Mouse (Mus musculus): ENCODE data around the gene Tbx1. TPM values are rescaled to one million over a fixed set of nuclear protein-coding genes. Genes with fewer than 3 reads are reported as not detected.

Tbx1 gene
- polyA plus RNA-seq, 1 experiment from 2014 or later = 0.56 TPM

DNA sequence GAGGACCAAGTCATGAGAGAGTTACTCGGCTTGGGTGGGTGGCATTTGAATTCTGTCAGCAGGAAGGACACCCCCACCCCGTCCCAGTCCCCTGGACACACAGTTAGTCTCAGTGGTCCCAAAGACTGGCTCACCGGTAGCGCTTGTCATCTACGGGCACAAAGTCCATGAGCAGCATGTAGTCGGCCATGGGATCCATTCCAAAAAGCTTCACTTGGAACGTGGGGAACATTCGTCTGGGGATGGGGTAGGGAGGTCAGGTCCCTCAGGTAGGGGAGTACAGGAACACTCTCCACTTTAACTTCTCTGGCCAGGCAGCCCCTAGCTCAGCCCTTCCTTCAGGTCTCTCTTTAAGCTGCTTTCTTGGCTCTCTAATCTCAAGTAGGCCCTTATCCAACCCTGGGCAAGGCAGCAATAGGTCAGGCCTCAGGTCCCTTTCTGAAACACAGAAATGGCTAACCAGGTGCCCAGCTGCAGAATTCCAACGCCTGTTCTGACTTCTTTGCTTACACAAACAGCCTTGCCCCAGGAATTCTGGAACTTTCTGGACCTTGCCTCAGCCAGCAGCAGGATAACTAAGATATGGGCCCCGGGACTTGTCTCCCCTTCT, 5.5 kb downstream of the Tbx1 start:
- no peaks in the 10 kb centered on the region for H3K36me3 ChIP-seq (ENCODE audit: poor library complexity, severe bottlenecking)
- H3K27me3 ChIP-seq = peaks cover 100% of the 10 kb centered on the region
- H3K9me3 ChIP-seq (replicated peaks) = no peaks in the 10 kb centered on the region
- peaks cover 42% of the 10 kb centered on the region for H3K4me1 ChIP-seq
- no peak for ATAC-seq
- H3K4me3 ChIP-seq = no peak overlapping the region; the same call in 1 of the 2 replicates
- no peak overlapping the region for H3K4me2 ChIP-seq
- no peak overlapping the region for H3K9ac ChIP-seq
- 9% methylated on average over 10 of the region's 10 CpGs for WGBS
- no peak overlapping the region for H3K27ac ChIP-seq

DNA sequence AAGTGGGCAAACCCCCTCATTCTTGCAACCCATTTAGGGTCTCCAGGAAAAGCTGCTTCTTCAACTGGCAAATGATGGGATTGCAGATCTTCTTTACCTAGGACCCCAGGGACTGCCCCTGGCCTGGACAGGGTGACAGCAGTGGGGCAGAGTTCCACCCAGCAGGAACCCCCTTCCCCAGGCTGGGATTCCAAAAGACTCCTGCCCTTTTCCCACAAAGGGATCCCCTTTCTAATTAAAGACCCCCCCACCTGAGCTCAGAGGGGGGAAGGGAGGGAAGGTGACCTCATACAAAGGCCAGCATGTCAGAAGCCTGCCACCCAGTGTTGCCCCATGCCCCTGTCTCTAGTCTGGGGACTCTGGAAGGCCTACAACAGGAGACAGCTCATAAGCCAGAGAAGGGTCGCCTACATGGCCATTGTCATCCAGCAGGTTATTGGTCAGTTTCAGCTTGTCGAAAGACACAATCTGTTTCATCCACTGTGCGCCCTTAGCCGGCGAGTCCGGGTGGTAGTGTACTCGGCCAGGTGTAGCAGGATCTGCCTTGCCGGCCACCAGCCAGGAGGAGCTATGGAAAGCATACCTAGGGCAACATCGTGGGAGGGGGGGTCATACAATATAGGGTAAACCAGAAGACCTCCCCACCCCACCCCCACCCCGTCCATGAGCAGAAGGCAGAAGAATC, 6.7 kb downstream of the Tbx1 start:
- no peaks in the 10 kb centered on the region for H3K9me3 ChIP-seq (replicated peaks)

DNA sequence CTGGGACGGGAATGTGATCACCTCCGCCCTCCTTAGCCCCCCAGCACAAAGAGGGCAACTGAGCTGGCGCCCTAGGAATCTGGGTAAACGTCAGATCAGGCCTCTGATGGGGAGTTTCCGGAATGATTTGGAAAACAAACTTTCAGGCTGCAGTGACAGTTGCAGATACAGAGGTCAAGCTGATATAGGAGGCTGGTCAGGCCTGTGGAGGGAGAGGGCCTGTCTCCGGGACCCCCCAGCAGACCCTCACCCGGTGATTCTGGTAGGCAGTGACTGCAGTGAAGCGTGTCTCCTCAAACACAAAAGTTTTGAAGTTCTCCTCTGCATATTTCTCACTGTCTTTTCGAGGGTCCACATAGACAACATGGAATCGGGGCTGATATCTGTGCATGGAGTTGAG, 7.3 kb downstream of the Tbx1 start:
- H3K4me3 ChIP-seq = no peak overlapping the region
- whole genome bisulfite sequencing = 7% methylated on average over 10 of the region's 10 CpGs

More for the DNA sequence above, 6.7 kb downstream of the Tbx1 start:
- Histone ChIP-seq H3K4me2 (no peak overlapping the region), H3K27me3 (peaks cover 97% of the 10 kb centered on the region), H3K4me3 (no peak overlapping the region), H3K27ac (no peak overlapping the region), H3K36me3 (ENCODE audit: poor library complexity, severe bottlenecking) (no peaks in the 10 kb centered on the region), H3K9ac (no peak overlapping the region), H3K4me1 (peaks cover 42% of the 10 kb centered on the region)
- ATAC-seq = no peak
- WGBS = 6% methylated on average over 10 of the region's 10 CpGs

DNA sequence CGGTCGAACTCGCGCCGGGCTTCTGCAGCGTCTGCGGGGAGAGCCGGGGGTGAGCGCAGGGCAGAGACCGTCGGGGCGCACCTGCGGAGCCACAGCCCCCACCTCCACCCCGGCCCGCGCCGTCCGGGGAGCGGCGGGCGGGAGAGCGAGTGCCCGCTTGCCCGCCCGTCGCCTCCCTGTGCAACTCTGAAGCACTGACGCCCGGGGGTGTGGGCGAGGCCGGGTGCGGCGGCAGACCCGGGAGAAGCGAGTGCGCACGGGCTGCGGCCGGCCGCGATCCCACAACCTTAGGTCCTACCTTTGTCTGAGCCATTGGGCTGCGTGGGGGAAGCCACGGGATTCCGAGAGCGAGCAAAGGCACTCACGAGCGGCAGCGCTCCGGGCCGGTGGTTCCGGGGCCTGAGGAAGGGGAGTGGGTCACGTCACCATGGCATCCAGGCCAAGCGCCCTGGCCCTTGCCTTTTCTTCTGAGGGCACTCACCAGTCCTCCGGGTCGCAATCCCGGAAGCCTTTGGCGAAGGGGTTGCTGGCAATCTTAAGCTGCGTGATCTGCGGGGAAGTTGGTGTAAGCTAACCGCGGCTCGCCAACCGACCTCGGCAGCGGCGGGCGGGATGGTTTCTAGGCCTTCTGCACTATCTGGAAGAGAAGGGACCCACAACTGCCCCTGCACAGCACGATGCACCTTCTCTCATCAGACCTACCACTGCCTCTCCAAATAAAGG, 7.9 kb downstream of the Tbx1 start:
- H3K36me3 ChIP-seq (ENCODE audit: poor library complexity, severe bottlenecking) = no peaks in the 10 kb centered on the region
- H3K9me3 ChIP-seq (replicated peaks) = no peaks in the 10 kb centered on the region
- H3K4me3 ChIP-seq = peak overlapping the region; percentile 38
- H3K27ac ChIP-seq = no peak overlapping the region
- peaks cover 97% of the 10 kb centered on the region for H3K27me3 ChIP-seq
- peak overlapping the region; percentile 59 for H3K4me2 ChIP-seq
- H3K9ac ChIP-seq = no peak overlapping the region
- WGBS = under 1% methylated on average over 62 of the region's 67 CpGs
- ATAC-seq = 0 out of 2 replicates have a peak, but pooled peaks have one; percentile 5
- peaks cover 30% of the 10 kb centered on the region for H3K4me1 ChIP-seq

More for the DNA sequence above, 7.3 kb downstream of the Tbx1 start:
- peaks cover 36% of the 10 kb centered on the region for H3K4me1 ChIP-seq
- H3K36me3 ChIP-seq (ENCODE audit: poor library complexity, severe bottlenecking) = no peaks in the 10 kb centered on the region
- H3K27me3 ChIP-seq = peaks cover 97% of the 10 kb centered on the region
- no peak for ATAC-seq
- H3K4me2 ChIP-seq = no peak overlapping the region
- H3K27ac ChIP-seq = no peak overlapping the region
- no peak overlapping the region for H3K9ac ChIP-seq
- H3K9me3 ChIP-seq (replicated peaks) = no peaks in the 10 kb centered on the region

- ATAC-seq = peak; percentile 17; the same call in 1 of the 2 replicates
- no peak overlapping the region for H3K9ac ChIP-seq
- H3K27ac ChIP-seq = no peak overlapping the region
These were observed 8.8 kb downstream of the Tbx1 start for GRCm38 (mm10) chr16:18581623-18582205.

GRCm38 (mm10) chr16:18581050-18581622, 9.3 kb downstream of the Tbx1 start:
- Histone ChIP-seq H3K4me3 (peak overlapping the region; percentile 38), H3K4me2 (peak overlapping the region; percentile 59), H3K36me3 (ENCODE audit: poor library complexity, severe bottlenecking) (no peaks in the 10 kb centered on the region), H3K27me3 (peaks cover 85% of the 10 kb centered on the region), H3K4me1 (peaks cover 20% of the 10 kb centered on the region), H3K9ac (no peak overlapping the region), H3K9me3 (replicated peaks) (no peaks in the 10 kb centered on the region), H3K27ac (no peak overlapping the region)
- WGBS = 4% methylated on average over 21 of the region's 21 CpGs
- ATAC-seq = no peak

More at GRCm38 (mm10) chr16:18581623-18582205, 8.8 kb downstream of the Tbx1 start:
- Histone ChIP-seq H3K27me3 (peaks cover 91% of the 10 kb centered on the region), H3K36me3 (ENCODE audit: poor library complexity, severe bottlenecking) (no peaks in the 10 kb centered on the region), H3K4me2 (peak overlapping the region; percentile 59), H3K4me3 (peak overlapping the region; percentile 38), H3K4me1 (peaks cover 26% of the 10 kb centered on the region), H3K9me3 (replicated peaks) (no peaks in the 10 kb centered on the region)
- under 1% methylated on average over 57 of the region's 66 CpGs for WGBS

DNA sequence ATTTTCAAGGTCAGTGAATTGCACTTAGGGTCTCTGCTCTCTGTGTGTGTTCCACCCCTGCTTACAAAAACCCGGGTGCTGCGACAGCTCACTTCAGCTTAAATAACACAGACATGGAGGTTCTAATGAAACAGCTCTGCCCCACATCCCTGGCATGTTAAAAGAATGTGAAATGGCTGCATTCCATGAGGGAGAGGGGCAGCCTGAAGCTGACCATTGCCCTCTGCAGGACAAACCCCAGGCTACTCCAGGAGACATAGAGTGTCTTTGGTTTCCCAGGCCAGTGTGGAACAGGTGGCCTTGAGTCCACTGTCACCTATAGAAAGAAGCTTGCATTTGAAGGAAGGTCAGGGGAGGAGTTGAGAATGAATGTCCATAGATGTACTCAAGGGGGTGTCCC, 10.1 kb downstream of the Tbx1 start:
- 11% methylated on average over 2 of the region's 2 CpGs for WGBS
- H3K27me3 ChIP-seq = peaks cover 78% of the 10 kb centered on the region
- H3K4me3 ChIP-seq = no peak overlapping the region
- no peaks in the 10 kb centered on the region for H3K9me3 ChIP-seq (replicated peaks)
- H3K4me1 ChIP-seq = peaks cover 19% of the 10 kb centered on the region
- H3K9ac ChIP-seq = no peak overlapping the region
- no peak overlapping the region for H3K27ac ChIP-seq
- ATAC-seq = no peak
- no peak overlapping the region for H3K4me2 ChIP-seq
- no peaks in the 10 kb centered on the region for H3K36me3 ChIP-seq (ENCODE audit: poor library complexity, severe bottlenecking)

DNA sequence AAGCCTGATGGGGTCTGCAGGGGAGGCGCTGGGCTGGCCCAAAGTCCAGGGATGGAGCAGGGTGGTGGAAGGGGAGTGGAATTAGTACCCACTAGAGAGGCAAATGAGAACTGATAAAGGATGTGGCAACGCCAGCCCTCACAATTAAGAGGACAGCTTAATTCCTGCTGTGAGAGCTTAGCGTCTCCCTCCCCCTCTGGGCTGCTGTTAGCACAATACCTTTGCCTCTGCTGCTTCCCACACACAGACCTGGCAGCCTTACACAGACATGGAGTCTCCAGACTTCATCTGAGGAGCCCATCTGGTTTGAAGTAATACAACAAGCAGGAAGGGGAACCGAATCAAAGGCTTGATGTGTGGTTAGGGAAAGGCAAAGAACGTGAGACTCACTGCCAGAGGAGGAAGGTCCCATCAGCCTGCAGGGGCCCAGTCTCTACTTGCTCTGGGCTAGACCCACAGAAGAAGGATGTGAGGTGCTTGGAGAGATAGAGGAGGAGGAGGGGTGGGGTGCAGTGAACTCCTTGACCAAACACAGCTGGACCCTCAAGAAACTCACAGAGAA, 12.8 kb downstream of the Tbx1 start:
- WGBS = 6% methylated on average over 5 of the region's 5 CpGs
- Histone ChIP-seq H3K4me2 (no peak overlapping the region), H3K9me3 (replicated peaks) (no peaks in the 10 kb centered on the region), H3K36me3 (ENCODE audit: poor library complexity, severe bottlenecking) (no peaks in the 10 kb centered on the region), H3K4me3 (no peak overlapping the region), H3K27me3 (peaks cover 51% of the 10 kb centered on the region), H3K4me1 (peaks cover 16% of the 10 kb centered on the region), H3K9ac (no peak overlapping the region), H3K27ac (no peak overlapping the region)
- ATAC-seq = no peak

DNA sequence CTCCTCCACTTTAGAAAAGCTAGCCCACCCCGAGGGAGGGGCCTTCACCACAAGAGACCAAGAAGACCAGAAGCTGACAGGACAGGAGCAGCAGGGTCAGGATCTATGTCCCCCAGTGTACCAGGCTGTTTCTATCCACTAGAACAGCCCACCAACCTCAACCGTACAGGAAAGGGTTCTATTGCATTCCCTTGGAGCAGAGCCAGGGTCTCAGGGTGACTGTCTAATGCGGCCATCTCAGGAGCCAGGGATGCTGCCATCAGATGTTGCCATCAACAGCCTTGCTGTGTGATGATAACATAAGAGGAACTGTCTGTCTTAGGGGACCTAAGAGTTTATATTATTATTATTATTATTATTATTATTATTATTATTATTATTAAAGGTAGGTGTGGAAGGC, 13.4 kb downstream of the Tbx1 start:
- 43% methylated on average over 3 of the region's 3 CpGs for WGBS
- no peak for ATAC-seq
- H3K27ac ChIP-seq = no peak overlapping the region

GRCm38 (mm10) chr16:18574196-18574595, 16.3 kb downstream of the Tbx1 start:
- 75% methylated on average over 8 of the region's 8 CpGs for WGBS
- no peak overlapping the region for H3K4me3 ChIP-seq
- no peak for ATAC-seq
- H3K27ac ChIP-seq = no peak overlapping the region
- H3K9ac ChIP-seq = no peak overlapping the region
- H3K4me2 ChIP-seq = no peak overlapping the region
- H3K27me3 ChIP-seq = peaks cover 16% of the 10 kb centered on the region
- H3K36me3 ChIP-seq (ENCODE audit: poor library complexity, severe bottlenecking) = no peaks in the 10 kb centered on the region
- H3K9me3 ChIP-seq (replicated peaks) = no peaks in the 10 kb centered on the region
- no peaks in the 10 kb centered on the region for H3K4me1 ChIP-seq

More for the DNA sequence above, 13.4 kb downstream of the Tbx1 start:
- H3K27me3 ChIP-seq = peaks cover 45% of the 10 kb centered on the region
- H3K36me3 ChIP-seq (ENCODE audit: poor library complexity, severe bottlenecking) = no peaks in the 10 kb centered on the region
- no peaks in the 10 kb centered on the region for H3K9me3 ChIP-seq (replicated peaks)
- H3K9ac ChIP-seq = no peak overlapping the region
- H3K4me3 ChIP-seq = no peak overlapping the region
- no peak overlapping the region for H3K4me2 ChIP-seq
- peaks cover 10% of the 10 kb centered on the region for H3K4me1 ChIP-seq

DNA sequence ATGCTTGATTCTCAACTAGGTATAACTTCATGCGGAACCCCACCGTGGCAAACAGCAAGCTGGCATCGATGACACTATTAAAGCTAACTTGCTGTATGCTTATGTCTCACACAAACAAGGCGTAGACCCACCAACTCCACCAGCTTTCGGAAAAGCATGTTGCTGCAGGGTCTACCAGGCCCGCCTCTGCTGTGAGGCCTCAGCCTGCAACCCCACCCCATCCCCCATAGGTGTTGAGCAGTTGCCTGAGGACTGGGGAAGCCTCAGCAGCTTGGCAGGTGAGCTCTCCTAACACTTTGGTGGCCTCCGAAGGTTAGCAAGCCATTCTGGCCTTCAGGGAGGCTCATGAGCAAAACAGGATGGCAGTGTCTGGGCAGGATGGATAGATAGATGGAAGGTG, 21.9 kb downstream of the Tbx1 start:
- 70% methylated on average over 7 of the region's 7 CpGs for WGBS
- no peaks in the 10 kb centered on the region for H3K27me3 ChIP-seq
- H3K4me3 ChIP-seq = no peak overlapping the region
- no peaks in the 10 kb centered on the region for H3K9me3 ChIP-seq (replicated peaks)
- no peak overlapping the region for H3K4me2 ChIP-seq
- H3K9ac ChIP-seq = no peak overlapping the region
- H3K36me3 ChIP-seq (ENCODE audit: poor library complexity, severe bottlenecking) = no peaks in the 10 kb centered on the region
- no peak for ATAC-seq
- no peak overlapping the region for H3K27ac ChIP-seq
- H3K4me1 ChIP-seq = no peaks in the 10 kb centered on the region
